Mouse (Mus musculus) heart, postnatal 4 days (tissue): ENCODE measurements around the gene Glo1. TPM values are rescaled to one million over a fixed set of nuclear protein-coding genes. Genes with fewer than 3 reads are reported as not detected.
"Not testable (repeated sequence)": the region's sequence is repeated elsewhere in the genome, so short reads cannot be mapped to it uniquely, and the experiment has no call there.

ENCODE experiments used
- DNase-seq: peaks from one replicate; pipeline ENCODE4 v3.0.0; 2021
- total RNA-seq, 2 experiments: library from RNA; stranded (reverse); gene quantifications; 2 replicates each; pipeline ENCODE4 v1.2.3; 2021

Glo1 gene
- 100 to 1,000 TPM; 135 to 136 TPM for total RNA-seq

- DNase-seq: not testable (repeated sequence)
Observed at GRCm38 (mm10) chr17:30626719-30627118, at the start of gene Glo1. Glo1 (minus strand) TSS chr17:30626871.

DNA sequence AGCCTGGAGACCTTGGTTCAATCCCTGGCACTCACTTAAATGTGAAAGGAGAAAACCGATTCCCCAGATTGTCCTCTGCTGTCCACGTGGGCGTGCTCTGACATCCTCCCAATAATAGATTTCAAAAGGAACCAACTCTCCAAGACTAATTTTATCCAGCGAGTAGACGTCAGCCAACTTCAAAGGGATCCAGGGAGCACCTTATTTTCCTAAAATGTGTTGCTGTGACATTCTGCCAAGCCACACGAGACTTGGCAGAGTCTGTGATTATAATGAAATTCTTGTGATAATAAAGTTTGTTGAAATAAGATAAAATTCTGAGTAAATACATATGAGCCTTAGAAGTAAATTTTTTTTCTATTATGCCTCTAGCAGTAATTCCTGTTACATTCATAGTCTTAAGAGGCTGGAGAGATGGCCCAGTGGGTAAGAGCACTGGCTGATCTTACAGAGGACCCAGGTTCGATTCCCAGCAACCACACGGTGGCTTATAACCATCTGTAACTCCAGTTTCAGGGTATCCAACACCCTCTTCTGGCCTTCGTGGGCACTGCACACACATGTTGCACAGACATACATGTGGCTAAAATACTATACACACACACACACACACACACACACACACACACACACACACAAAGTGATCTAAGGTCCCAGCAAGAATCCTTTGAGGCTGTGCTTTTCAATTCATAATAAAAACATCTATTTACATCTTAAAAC lies 48.5 kb upstream of the Glo1 start:
- no peak for DNase-seq

DNA sequence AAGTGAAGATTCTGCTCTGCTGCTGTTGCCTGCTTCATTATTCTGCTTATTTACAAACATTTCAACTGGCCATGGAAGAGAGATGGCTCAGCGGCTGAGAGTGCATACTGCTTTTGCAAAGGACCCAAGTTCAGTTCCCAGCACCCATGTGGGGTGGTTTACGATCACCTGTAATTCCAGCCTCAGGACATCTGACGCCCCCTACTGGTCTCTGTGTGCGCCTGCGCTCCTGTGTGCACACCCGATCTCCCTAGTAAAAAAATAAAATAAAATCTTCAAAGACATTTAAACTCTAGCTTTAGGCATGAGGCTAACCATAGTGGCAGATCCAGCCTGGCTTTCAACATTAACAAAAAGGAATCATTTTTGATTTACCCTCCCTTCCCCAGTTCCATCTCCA lies 46.4 kb upstream of the Glo1 start:
- no peak for DNase-seq

GRCm38 (mm10) chr17:30672556-30672955 lies 45.9 kb upstream of the Glo1 start:
- no peak for DNase-seq

GRCm38 (mm10) chr17:30664856-30665255 lies 38.2 kb upstream of the Glo1 start:
- no peak for DNase-seq

GRCm38 (mm10) chr17:30663170-30663569 lies 36.5 kb upstream of the Glo1 start:
- no peak for DNase-seq

GRCm38 (mm10) chr17:30662131-30662530 lies 35.5 kb upstream of the Glo1 start:
- DNase-seq: no peak

- peak; percentile 69 for DNase-seq
Observed at GRCm38 (mm10) chr17:30658152-30658544, 31.5 kb upstream of the Glo1 start.

DNA sequence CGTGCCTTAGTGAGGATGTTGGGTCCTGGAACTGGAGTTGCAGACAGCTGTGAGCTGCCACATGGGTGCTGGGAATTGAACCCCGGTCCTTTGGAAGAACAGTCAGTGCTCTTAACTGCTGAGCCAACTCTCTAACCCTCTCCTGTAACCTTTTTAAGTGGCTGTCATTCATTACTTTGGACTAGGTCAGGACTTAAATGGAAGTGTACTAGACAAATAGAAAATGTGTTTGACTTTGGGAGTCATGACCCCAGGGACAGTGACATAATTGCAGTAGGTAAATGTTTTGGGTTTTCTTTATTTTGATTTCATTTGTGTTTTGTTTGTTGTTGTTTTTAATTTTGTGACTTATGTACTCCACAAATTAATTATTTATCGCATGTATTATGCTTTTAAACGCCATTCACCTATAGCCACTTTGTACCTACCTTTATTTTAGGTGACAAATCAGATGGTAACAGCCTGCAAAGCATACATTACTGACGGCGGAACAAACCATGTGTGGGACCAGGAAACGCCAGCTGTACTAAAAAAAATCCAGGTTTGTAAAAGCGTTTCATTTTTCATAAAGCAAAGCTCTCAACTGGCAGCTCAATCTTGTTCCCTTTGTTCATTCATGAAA lies 31.0 kb upstream of the Glo1 start:
- no peak for DNase-seq

GRCm38 (mm10) chr17:30653010-30653409 lies 26.3 kb upstream of the Glo1 start:
- DNase-seq: no peak

- no peak for DNase-seq
Observed at GRCm38 (mm10) chr17:30648770-30649169, 22.1 kb upstream of the Glo1 start.

DNA sequence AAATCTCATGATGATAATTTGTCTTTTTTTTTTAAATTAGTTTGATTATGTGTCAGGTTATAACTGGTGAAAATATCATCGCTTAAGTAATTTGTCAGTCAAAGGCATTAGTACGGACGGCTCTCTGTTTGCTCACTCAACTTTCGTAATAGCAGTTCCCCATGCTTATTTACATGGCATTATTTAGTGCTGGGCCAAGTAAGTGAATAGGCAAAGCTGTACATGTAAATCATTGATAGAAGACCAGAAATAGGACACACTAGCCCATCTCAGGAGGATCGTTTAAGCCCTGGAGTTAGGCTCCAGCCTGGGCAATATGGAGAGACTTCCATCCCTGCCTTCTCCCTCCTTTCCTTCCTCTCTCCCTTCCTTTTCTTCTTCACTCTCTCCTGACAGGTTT lies 14.2 kb upstream of the Glo1 start:
- no peak for DNase-seq

- no peak for DNase-seq
Observed at GRCm38 (mm10) chr17:30638996-30639395, 12.3 kb upstream of the Glo1 start.

GRCm38 (mm10) chr17:30637714-30638113 lies 11.0 kb upstream of the Glo1 start:
- no peak for DNase-seq

- peak; percentile 62 for DNase-seq
Observed at GRCm38 (mm10) chr17:30635367-30635766, 8.7 kb upstream of the Glo1 start.

- not testable (repeated sequence) for DNase-seq
Observed at GRCm38 (mm10) chr17:30624132-30624531, 2.5 kb downstream of the Glo1 start, which contains the start of gene Dnah8. Dnah8 (plus strand) TSS chr17:30624354.

DNA sequence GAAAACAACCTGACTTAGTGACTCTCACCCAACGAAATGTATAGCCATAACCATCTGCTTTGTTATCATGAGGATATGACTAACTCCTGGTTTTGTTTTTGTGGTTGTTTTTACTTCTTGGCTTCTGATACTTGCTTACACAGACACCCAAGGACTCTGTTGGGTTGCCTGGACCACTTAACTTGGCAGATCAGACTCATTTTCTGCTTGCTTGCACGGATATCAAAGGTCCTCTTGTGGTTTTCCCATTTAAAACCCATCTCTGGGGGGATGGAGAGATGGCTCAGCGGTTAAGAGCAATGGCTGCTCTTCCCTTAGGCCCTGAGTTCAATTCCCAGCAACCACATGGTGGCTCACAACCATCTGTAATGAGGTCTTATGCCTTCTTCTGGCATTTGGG lies 3.5 kb downstream of the Glo1 start:
- DNase-seq: no peak

DNA sequence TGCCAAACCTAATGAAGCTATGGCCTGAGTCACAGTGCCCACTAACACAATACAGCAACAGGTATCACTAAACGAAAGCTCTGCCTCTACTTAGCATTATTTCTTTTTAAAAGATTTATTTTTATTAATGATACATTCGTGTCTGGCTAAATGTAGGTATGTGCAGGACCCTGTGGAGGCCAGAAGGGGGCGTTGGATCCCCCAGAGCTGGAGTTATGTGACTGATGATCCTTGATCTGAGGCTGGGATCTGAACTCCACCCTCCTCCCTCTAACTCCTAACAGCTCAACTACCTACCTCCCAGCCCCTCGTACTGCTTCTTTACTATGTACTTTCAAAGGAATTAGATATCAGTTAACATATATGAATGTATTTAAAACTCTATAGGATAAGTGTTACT lies 5.2 kb downstream of the Glo1 start:
- no peak for DNase-seq

DNA sequence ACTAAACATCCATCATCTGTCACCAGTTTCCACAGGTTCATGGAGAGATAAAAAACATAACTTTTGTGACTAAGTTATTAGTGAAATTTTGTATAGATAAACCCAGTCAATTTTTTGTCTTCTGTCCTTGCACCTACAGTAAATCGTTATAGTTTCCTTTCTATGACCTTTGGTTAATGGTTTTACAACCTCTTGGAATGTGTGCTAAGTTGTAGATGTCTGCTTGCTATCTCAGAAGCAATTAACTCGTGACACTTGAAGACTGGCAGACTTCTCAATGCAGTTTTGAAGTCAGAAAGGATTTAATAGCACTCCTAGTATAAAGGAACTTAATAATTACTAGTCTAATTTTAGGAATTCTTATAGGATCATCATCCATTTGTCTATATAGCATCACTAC lies 6.1 kb downstream of the Glo1 start:
- no peak for DNase-seq

DNA sequence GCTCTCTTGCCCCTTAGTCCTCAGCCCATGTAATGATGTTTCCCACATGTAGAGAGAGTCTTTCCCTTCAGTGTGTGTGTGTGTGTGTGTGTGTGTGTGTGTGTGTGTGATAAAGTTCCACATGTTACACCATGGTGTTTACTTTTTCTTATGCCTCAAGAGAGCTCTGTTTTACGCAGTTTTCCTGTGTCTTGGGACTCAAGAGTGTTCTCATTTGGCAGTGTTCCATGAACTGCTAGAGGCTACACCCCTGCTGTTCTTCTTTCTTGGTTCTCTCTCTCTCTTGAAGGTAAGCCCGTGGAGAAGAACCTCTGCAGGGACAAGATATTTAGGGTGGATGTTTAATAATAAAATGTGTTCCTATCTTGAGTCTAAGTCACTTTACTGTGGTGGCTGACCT lies 7.5 kb downstream of the Glo1 start:
- no peak for DNase-seq

DNA sequence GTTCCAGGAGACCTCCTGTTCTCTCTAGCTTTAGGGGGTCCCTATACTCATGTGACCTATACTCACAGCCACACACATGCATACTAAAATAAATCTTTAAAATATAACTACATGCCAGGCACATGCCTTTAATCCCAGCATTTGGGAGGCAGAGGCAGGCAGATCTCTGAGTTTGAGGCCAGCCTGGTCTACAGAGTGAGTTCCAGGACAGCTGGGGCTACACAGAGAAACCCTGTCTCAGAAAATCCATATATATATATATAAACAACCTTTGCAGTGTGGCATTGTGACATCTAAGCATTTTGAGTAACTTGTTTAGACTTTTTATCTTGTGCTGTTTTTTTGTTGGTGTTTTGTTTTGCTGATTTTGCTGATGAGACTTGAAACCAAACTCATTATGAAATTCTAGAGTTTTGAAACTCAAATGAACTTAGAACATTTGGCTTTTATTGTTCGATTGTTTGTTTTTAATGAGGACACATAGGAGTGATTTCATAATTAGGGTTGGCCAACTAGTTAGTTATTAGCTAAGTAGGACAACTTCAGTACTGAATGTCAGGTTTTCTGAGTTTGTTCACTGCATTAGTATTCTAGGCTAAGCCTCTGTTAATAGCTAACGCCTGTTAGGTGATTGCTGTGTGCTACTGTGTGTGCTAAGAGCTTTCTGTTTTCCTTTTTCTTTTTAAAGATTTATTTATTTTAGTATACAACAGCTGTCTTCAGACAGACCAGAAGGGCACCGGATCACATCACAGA lies 8.4 kb downstream of the Glo1 start:
- DNase-seq: no peak

GRCm38 (mm10) chr17:30616203-30616602 lies 10.5 kb downstream of the Glo1 start:
- DNase-seq: no peak

GRCm38 (mm10) chr17:30613350-30613749 lies 13.3 kb downstream of the Glo1 start:
- no peak for DNase-seq
